Mouse (Mus musculus) testis, adult 2 months (tissue): Measurements from ENCODE around the gene Slc22a8.

Source experiments
- CTCF ChIP-seq: fragments of 200-500 bp; IDR thresholded peaks from 2 replicates; pipeline ENCODE4 v1.5.1; 2012; ENCODE audit warnings: low read depth, mild to moderate bottlenecking, inconsistent platforms, low read length, moderate library complexity; ENCODE audit not compliant: control insufficient read depth, insufficient read depth, insufficient replicate concordance
- POLR2A ChIP-seq: fragments of 200-500 bp; IDR thresholded peaks from 2 replicates; pipeline ENCODE4 v1.6.1; 2012; ENCODE audit warnings: low read depth, mild to moderate bottlenecking, inconsistent platforms, low read length, moderate library complexity; ENCODE audit not compliant: control insufficient read depth

- no peak for TF ChIP-seq POLR2A
- TF ChIP-seq CTCF = no peak
Observed at GRCm38 (mm10) chr19:8590954-8591353, at the start of gene Slc22a8.
